Mouse (Mus musculus) myocyte (in vitro differentiated cells): Measurements from ENCODE around the gene Hoxd8.

Experiments used
- E2F4 ChIP-seq: IDR thresholded peaks from one replicate; pipeline ENCODE4 v1.6.1; 2011; ENCODE audit warnings: mild to moderate bottlenecking, control low read depth, moderate library complexity; ENCODE audit not compliant: insufficient read depth
- MYOD1 ChIP-seq, 3 experiments: IDR thresholded peaks; one replicate each; pipeline ENCODE4 v1.6.1; 2011; ENCODE audit warnings: control low read depth in 2 of 3, low read depth in 2 of 3, mild to moderate bottlenecking in 2 of 3, moderate library complexity in 1 of 3; ENCODE audit not compliant: insufficient read length in 2 of 3, control insufficient read depth in 1 of 3
- POLR2A ChIP-seq: IDR thresholded peaks from one replicate; pipeline ENCODE4 v1.6.1; 2011; ENCODE audit warnings: low read depth, mild to moderate bottlenecking, control low read depth, moderate library complexity; ENCODE audit not compliant: insufficient read length
- POLR2AphosphoS2 ChIP-seq: IDR thresholded peaks from one replicate; pipeline ENCODE4 v1.6.1; 2011; ENCODE audit warnings: low read depth, control low read depth; ENCODE audit not compliant: insufficient read length

GRCm38 (mm10) chr2:74673835-74674425 is 30.5 kb upstream of the Hoxd8 start:
- TF ChIP-seq MYOD1 (IDR thresholded peaks at IDR 0.05; ENCODE audit: control insufficient read depth in 1 of 3, insufficient read length in 2 of 3, low read depth in 2 of 3): no peak
- TF ChIP-seq POLR2AphosphoS2: no peak
- TF ChIP-seq POLR2A: no peak
- no peak for TF ChIP-seq E2F4
